ENCODE assay signal across 10 mouse cellular contexts in genomic region chr2:52930106-52930868, GRCm38 (mm10).
DNase-seq lines count a peak whose midpoint lies in the region; ATAC-seq and TF ChIP-seq lines count a peak whose summit lies in the region.
"Had no signal": no experiment of that assay in that cellular context is flagged by ENCODE, and none has a peak within 500 bp of the region (broad histone marks: within the 10 kb centered on the region; RNA-seq: fewer than 3 reads in every experiment).

No protein-coding gene starts in this region.

- no peak overlapping the region for H3K9ac ChIP-seq in forebrain, embryonic 16.5 days (replicated peaks; ENCODE audit: low read depth, low read length)
- H3K9ac ChIP-seq in forebrain, embryonic 12.5 days: no peak overlapping the region
- H3K9ac ChIP-seq in intestine, postnatal 0 days (ENCODE audit: low read depth, low read length): no peak overlapping the region
- H3K9ac ChIP-seq: embryonic facial prominence, embryonic 12.5 days; limb, embryonic 15.5 days had no signal

- H3K4me2 ChIP-seq in forebrain, embryonic 16.5 days (ENCODE audit: low read length): no peak overlapping the region
- no peak overlapping the region for H3K4me2 ChIP-seq in forebrain, embryonic 12.5 days
- no peak overlapping the region for H3K4me2 ChIP-seq in intestine, postnatal 0 days (replicated peaks; ENCODE audit: low read depth)
- H3K4me2 ChIP-seq: embryonic facial prominence, embryonic 12.5 days; limb, embryonic 15.5 days had no signal

- ATAC-seq in forebrain, embryonic 16.5 days: peak; percentile 49; the same call in 1 of the 2 replicates
- no peak for ATAC-seq in forebrain, embryonic 12.5 days (ENCODE audit: low FRiP score)
- ATAC-seq in intestine, postnatal 0 days: no peak

- no peak overlapping the region for H3K27ac ChIP-seq in forebrain, embryonic 16.5 days (ENCODE audit: low read length)
- no peak overlapping the region for H3K27ac ChIP-seq in forebrain, embryonic 12.5 days
- H3K27ac ChIP-seq in intestine, postnatal 0 days (ENCODE audit: low read depth, low read length): no peak overlapping the region; the same call in 1 of the 2 replicates
- H3K27ac ChIP-seq: embryonic facial prominence, embryonic 12.5 days; limb, embryonic 15.5 days had no signal

- no peaks in the 10 kb centered on the region for H3K27me3 ChIP-seq in forebrain, embryonic 16.5 days (replicated peaks; ENCODE audit: control insufficient read depth, insufficient read depth, low read length)
- H3K27me3 ChIP-seq in forebrain, embryonic 12.5 days: no peaks in the 10 kb centered on the region
- no peaks in the 10 kb centered on the region for H3K27me3 ChIP-seq in intestine, postnatal 0 days (replicated peaks; ENCODE audit: control insufficient read depth, insufficient read depth, low read length)
- H3K27me3 ChIP-seq: embryonic facial prominence, embryonic 12.5 days; limb, embryonic 15.5 days had no signal

- peaks cover 18% of the 10 kb centered on the region for H3K4me1 ChIP-seq in forebrain, embryonic 16.5 days (replicated peaks; ENCODE audit: control insufficient read depth, insufficient read depth, low read length)
- H3K4me1 ChIP-seq in forebrain, embryonic 12.5 days: peaks cover 25% of the 10 kb centered on the region
- H3K4me1 ChIP-seq in intestine, postnatal 0 days (replicated peaks; ENCODE audit: control insufficient read depth, insufficient read depth, low read length): no peaks in the 10 kb centered on the region

- WGBS in forebrain, embryonic 16.5 days: 82% methylated on average over 5 of the region's 5 CpGs
- WGBS in forebrain, embryonic 12.5 days: 99% methylated on average over 5 of the region's 5 CpGs
- 73% methylated on average over 5 of the region's 5 CpGs for WGBS in intestine, postnatal 0 days

- no peaks in the 10 kb centered on the region for H3K36me3 ChIP-seq in forebrain, embryonic 16.5 days (ENCODE audit: control insufficient read depth, insufficient read depth)
- no peaks in the 10 kb centered on the region for H3K36me3 ChIP-seq in forebrain, embryonic 12.5 days (replicated peaks)
- no peaks in the 10 kb centered on the region for H3K36me3 ChIP-seq in intestine, postnatal 0 days (ENCODE audit: control insufficient read depth, insufficient read depth)
- H3K36me3 ChIP-seq: embryonic facial prominence, embryonic 12.5 days; limb, embryonic 15.5 days had no signal

- H3K4me3 ChIP-seq in forebrain, embryonic 16.5 days (replicated peaks; ENCODE audit: low read length): no peak overlapping the region
- H3K4me3 ChIP-seq in forebrain, embryonic 12.5 days (replicated peaks): no peak overlapping the region
- H3K4me3 ChIP-seq in intestine, postnatal 0 days (ENCODE audit: low read depth, low read length): no peak overlapping the region
- H3K4me3 ChIP-seq: embryonic facial prominence, embryonic 12.5 days; limb, embryonic 15.5 days had no signal

- no peak for TF ChIP-seq CTCF in intestine, postnatal 0 days (IDR thresholded peaks at IDR 0.05; ENCODE audit: low read depth)

- DNase-seq in urinary bladder, postnatal 14 days (ENCODE audit: low spot score): peak; percentile 41
- no peak for DNase-seq in urinary bladder, postnatal 10 days (ENCODE audit: low spot score)
- DNase-seq in heart, adult 8-10 months (ENCODE audit: low spot score): peak; percentile 67
- DNase-seq in layer of hippocampus, postnatal 14 days (ENCODE audit: low spot score in 2 of 2): peak; percentile 51 to 58
- peak; percentile 49 for DNase-seq in ovary, postnatal 36 days (ENCODE audit: low spot score)

- no peaks in the 10 kb centered on the region for H3K9me3 ChIP-seq in forebrain, embryonic 16.5 days (ENCODE audit: control insufficient read depth, low read length)
- H3K9me3 ChIP-seq in forebrain, embryonic 12.5 days: no peaks in the 10 kb centered on the region
- no peaks in the 10 kb centered on the region for H3K9me3 ChIP-seq in intestine, postnatal 0 days (ENCODE audit: control insufficient read depth)
- H3K9me3 ChIP-seq: embryonic facial prominence, embryonic 12.5 days; limb, embryonic 15.5 days had no signal
